Mouse (Mus musculus) cerebellum, adult (tissue): ENCODE results near the gene Btd.

Experiments
- ATAC-seq: cut with Nextera tagmentation; 2 replicates; pipeline ENCODE4 v1.9.2; 2017; ENCODE audit warnings: mild to moderate bottlenecking, moderate library complexity, mixed read lengths; ENCODE audit not compliant: insufficient number of reproducible peaks, low FRiP score, low TSS enrichment

Btd gene

DNA sequence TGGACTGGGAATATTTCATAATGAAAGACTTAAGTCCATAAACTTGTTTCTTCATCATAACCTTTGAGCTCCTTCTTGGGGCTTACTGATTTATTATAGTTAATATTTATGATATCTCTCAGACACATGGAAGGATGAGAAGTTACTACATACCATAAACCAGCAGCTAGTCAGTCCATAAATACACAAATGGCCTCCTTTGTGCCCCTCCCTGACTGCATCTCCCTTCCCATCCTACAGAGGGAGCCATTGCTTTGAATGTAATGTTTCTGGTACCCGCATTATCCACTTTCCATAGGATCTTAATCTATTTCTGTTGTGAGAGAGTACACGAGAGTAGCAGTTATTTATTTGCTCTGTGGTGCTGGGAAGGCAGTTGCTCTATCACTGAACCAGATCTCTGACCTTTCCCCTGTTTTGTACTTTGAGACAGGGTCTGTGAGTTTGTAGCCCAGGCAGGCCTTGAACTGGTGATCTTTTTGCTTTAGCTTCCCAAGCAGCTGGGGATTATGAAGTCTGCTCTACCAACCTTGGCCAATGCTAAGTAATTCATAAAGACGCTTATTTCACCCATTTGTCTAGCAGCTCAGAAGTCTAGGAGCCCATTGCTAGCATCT is 4.2 kb downstream of the Btd start:
- ATAC-seq = no peak

DNA sequence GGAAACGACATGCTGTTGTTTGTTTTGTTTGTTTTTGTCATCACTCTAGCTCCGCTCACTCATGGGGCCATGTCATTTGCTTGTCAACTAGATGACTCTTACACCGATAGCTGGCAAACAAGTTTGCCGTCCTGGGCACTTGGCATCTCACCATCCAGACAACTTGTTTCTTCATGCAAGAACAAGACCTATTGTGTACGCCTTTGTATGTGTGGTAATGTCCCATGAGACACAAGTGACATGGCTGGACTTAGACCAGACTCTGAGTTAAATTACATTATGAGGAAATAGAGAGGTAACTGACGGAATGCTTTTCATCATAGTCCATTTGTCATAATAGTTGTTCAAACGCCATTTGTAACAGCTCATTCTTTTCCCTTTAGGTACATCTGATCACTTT is 5.1 kb downstream of the Btd start:
- no peak for ATAC-seq

DNA sequence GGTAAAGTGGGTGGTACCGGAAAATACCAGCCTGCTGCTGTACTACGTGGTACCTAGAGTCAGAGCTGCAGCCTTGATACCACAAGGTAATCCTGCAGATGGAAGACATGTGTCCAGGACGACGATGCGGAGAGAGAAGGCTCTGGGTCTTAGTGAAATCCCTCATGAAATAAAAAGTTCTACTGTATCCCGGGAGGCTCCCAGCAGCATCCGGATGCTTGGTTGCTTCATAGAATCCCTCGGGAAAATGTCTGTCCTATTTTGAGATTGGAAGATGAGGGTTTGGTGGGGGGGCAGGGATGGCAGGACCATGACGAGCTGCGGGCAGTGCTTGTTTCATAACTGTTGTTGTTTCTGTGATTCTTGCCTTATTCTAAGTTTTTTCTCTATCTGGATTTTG is 7.2 kb downstream of the Btd start:
- no peak for ATAC-seq

DNA sequence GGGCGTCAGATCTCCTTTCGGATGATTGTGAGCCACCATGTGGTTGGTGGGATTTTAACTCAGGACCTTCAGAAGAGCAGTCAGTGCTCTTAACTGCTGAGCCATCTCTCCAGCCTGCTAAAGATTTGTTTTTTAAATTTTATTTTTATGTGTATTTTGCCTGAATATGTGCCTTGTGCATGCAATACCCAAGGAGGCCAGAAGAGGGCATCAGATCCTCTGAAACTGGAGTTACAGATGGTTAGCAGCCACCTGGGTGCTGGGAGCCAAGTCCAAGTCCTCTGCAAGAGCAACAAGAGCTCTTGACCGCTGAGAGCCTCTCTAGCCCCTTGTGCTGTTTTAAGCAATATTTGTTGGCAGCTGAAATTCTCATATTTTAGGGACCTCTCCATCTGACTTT is 9.5 kb downstream of the Btd start:
- no peak for ATAC-seq

DNA sequence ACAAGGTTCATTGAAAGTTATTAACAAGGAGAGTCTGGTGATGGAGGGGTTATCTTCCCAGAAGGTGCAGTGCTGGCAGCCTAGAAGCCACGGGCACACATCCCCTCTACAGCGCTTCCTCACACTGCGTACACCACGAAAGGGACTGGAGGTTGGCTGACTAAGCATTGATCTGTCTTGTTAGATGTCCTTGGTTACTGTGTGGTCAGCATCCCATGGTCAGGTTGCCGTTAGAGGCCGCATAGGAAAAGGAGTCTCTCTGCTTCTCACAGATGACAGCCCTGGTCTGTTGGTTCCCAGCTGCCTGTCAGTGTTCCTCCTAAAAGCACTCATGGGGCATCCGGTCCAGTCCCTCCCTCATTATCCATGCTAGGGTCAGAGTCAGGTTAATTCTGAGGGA is 10.4 kb downstream of the Btd start:
- ATAC-seq = no peak

DNA sequence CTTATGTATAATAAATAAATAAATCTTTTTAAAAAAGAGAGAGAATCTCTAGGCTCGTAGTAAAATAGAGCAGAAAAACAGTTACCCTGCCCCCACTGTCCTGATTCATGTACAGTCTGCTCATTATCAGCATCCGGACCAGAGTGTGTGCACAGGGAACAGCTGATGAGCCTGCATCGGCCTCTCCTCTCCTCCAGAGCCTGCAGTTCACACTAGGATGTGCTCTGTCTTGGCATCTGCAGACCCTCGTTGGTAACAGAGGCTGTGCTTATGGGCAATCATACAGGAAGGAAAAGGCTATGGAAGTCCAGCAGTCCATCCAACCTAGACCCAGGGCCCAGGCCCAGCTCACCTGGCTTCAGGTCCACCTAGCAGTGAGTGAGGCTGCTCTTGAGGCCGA is 11.3 kb downstream of the Btd start:
- no peak for ATAC-seq

DNA sequence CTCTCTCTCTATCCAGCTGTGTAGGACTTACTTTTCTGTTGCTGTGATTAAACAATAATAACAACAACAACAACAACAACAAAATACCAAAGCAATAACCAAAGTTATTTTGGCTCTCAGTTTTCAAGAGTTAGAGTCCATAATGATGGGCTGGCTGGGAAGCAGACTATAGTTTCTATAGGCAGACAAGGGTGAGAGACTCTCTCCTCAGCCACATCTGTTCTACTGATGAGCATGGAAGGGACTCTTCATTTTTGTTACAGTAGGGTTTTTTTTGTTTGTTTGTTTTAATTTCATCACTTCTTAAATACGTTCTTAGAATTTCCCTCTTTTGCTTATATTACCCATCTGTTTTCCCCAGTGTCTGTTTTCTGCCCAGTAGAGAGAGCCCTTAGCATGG is 11.8 kb downstream of the Btd start:
- no peak for ATAC-seq

DNA sequence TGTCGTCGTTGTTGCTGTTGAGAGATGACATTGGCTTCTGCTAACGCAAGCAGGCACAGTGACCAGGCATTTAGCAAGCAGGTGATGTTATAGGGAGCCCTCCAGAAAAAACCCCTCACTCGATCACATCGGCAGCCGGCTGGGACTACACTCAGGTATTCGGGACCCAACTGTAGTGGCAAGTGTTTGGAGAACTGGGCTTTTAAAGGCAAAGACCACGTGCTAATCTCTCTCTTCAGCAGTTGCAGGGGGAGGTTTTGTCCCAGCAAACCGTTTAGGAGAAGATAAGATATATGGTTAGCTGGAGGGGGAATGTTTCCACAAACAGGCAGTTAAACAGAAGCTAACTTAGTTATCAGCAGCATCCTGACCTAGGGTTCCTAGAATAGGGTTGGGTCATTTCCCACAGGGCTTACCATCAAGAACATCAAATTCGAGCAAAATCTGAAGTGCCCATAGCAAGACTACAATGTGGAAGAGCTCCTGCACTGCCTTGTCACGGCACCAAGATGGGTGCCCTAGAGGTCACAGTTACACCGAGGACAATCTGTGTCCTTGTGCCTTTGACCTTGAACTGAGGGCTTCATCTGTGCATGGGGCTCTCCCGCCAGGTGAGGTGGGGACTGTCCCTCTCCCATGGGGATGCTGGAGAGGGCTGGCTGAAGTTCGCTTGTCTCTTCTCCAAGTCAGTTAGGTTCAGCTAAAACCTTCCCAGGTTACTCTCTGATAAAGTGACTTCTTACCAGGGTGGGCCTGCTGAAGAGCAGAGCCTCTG is 12.5 kb downstream of the Btd start:
- ATAC-seq = no peak

DNA sequence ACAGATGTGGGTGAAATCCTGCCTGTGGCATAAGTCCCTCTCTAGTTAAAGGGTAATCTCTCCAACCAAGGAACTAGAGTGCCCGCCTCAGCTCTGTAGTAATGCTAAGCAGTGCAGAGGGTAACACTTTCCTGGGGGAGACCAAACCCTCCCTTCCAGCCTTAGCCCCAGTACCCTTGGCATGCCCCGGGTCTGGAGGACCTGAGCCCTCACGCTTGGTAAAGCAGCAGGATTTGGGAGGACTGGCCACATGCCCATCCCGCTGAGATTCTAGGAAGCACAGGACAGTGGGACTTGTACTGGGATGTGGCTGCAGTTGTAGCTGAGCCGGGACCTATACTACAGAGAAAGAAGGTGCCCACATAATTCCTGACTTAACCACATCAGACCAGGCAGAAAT is 14.0 kb downstream of the Btd start:
- no peak for ATAC-seq

DNA sequence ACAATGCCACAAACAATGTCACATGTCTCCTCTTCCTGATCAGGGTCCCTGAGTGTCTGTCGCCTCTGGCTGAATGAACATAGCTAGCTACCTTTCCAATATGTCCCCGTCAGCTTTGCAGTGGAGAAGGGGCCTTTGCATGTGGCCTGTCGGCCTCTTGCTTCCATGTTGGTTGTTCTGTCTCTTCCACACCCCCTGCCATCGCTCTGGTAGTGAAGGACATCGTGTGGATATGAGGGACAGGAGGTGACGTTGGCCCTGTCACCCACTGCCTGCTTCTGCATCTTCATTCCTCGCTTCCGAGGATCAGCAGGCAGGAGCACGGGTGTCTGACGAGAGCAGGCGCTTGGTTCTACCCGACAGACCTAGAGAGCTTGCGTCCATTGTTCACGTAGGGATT is 14.6 kb downstream of the Btd start:
- ATAC-seq = no peak

DNA sequence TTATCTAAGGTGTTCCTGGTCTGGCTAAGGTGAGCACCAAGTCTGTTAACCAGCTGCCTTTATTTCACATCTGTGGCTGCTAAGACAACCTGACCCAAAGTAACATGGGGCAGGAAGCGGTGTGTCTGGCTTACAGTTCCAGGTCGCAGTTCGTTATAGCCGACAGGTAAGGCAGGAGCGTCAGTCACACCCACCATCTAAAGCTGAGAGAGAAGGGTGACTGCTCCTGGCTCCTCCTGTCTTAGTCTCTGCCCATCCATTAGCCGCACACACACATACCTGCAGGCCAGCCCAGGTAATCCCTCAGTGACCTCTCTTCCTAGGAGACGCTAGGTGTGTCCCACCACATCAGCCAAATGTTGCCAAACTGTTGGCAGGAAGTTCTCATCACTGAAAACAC is 15.6 kb downstream of the Btd start:
- ATAC-seq = no peak

DNA sequence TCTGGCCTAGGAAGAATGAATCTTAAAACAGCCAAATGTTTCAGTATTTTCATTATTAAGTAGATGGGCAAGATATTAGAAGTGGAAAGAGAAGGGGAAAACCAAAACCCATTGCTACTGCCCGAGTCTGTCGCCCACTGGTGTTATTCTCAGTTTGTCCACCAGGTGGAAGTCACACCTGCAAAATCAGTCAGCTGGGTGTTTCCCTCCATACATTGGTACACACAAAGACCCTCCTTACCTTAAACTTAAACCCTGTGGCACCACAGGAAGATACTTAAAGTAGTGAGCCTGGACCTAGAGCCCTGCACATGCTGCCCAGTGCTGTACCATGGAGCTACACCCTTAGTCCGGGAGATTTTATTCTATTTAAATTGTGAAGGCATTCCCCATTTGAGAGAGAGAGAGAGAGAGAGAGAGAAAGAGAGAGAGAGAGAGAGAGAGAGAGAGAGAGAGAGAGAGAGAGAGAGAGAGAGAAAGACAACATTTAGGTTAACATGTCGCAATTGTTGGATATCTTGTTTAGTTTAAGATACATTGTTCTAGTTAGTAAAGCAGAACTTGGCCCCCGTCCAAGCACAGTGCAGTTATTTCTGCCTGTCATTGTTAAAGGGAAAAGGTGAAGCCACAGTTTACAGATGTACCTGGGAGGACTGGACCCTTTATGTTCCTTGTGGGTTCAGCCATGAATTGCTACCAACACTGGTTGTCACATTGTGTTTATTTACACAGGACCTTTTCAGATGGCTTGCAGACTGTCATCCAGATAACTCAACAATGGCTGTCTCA is 16.2 kb downstream of the Btd start:
- ATAC-seq = no peak; the same call in 1 of the 2 replicates

DNA sequence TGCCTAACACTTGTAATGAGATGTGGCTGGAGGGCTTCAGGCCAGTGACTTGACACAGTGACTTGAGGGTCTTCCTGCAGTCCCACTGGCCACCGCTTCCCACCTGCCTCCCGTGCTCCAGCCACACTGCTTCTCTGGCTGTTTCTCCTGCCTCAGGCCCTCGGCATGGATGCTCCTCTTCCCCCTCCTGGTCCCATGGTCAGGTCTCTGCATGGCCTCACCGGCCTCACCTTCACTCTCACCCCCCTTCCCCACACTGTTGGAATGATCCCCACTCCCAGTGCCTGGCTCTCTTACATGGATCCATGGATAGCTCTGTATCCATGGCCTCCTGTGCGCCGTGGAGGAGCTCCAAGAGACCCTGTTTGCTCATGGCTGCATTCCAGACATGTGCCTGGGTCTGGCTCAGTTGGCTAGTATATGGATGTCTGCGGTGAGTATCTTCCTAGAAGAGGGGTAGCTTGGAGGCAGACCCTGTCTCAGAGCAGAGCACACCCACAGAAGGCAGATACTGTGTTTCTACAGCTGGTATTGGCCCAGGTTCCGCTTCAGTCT is 17.4 kb downstream of the Btd start:
- no peak for ATAC-seq

DNA sequence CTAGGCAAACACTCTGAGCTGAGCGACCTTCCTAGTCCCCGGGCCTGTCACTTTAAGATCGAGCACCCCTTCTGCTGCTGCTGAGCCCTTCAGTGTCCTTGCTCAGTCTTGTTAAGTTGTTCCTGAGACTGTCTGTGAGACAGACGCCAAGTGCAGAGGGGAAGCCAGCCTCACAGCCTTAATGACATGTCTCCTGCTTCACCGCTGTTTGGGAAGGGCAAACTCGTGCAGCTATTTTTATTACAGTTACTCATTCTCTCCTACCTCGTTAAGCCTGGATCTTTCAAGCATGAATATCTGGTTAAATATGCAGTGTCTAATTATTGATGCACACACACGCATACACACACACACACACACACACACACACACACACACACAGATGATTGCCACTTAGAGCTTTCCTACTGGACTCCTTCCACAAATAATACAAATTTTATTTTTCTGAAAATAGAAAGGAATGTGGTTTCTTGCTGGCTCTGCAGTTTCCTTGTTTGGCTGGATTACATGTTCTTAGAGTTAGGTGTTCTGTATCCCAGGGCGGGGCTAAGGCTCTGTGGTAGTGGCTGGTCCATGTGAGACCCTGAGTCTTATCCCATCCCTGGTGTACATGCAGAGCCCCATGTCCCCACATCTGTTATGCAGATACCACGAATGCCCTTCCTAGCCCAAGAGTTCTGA is 18.8 kb downstream of the Btd start:
- no peak for ATAC-seq

DNA sequence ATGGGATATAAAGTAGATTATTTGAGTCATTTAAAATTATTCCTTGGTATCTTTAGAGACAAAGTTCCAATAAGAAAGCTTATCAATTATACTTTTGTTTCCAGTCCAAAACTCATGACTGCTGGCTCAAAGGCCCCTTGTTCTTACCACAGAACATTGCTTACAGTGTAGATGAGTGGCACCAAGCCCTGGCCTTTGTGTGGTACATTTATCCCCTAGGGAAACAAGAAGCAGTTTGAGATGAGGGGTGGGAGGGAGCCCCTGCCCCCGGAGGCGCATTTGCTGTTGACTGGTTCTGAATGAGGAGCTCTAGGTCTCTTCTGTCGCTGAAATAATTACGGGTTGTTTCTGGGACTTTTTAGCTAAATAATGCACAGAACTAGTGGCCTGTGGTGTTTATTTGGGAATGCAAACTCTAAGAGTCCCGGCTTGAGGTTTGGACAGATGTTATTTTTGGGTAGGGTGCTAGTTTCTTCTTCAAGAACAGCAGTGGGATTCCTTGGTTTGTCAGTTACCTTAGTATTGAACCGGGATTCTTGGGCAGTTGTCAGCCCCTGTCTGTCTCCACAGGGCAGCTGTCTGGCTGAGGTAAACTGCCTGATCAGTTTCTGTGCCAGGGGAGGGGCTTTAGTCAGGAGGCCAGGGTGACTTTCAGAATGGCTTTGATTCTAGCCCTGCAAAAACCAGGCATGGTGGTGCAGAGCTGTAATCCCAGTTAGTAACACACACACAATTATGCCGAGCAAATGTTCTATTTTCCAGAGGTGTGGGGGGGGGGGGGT is 19.7 kb downstream of the Btd start:
- ATAC-seq = no peak

DNA sequence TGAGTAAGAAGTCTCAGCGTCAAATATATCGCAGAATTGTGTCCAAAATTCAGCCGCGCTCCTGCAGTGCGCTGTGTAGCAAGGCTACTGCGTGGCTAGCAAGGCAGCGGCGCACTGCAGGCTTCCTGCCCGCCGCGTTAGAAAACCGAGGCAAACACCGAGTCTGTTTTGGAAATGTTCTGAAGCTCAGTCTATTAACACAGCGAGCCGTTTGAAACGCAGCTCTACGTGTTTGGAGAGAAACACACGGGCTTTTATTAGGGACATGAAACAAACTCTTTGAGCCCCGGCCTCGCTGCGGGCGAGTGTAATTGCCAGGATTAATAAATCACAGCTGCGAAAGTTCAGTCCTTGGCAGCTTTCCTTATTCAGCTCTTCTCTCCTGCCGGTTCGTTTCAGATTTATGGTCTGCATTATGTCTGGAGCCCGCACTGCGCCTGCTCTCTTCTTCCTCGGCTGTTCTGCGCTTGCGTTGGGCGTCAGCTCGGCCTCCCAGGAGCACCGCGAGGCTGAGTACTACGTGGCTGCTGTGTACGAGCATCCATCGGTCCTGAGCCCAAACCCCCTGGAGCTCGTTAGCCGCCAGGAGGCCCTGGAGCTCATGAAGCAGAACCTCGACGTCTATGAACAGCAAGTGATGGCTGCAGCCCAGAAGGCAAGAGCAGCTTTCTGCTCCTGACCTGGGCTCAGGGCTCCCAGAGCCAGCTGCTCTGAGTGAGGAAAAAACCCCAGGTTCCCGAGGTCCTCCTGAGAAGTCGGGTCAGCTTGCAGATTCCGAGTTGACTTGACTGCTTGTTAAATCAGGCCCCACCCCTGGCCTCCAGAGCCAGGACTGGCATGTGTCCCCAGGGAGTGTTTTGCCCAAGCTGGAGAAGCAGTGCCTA is 21.1 kb downstream of the Btd start:
- peak; percentile 88 for ATAC-seq

DNA sequence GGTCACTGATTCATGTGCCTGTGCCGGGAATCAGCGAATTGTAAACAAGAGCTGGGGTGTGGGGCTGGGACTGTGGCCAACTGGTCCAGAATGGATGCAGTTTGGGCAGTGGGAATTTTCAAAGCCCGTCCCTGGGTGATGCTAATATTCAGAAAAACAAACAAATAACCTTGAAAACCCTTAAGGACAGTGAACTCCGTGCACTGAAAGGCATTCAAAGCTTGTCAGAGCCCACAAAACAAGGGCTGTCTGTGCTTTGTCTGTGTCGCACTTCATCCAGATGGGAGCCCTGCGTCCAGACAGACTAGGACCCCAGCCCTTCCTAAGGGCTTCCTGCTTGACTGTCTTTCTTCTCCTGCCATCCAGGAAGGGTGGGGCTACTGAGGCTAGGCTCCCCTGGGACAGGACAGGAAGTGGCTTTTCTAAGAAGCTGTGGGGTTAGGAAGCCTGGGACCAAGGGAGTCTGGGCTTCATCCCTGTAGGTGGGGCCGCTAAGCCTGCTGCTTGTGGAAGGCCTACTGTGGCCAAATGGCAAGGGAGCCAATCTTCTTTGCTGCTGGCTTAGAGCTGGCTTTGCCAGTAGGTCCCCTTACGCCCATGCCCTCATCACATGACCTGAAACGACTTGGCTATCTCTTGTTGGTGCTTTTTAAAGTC is 21.9 kb downstream of the Btd start:
- ATAC-seq = peak; percentile 8; the same call in 1 of the 2 replicates

DNA sequence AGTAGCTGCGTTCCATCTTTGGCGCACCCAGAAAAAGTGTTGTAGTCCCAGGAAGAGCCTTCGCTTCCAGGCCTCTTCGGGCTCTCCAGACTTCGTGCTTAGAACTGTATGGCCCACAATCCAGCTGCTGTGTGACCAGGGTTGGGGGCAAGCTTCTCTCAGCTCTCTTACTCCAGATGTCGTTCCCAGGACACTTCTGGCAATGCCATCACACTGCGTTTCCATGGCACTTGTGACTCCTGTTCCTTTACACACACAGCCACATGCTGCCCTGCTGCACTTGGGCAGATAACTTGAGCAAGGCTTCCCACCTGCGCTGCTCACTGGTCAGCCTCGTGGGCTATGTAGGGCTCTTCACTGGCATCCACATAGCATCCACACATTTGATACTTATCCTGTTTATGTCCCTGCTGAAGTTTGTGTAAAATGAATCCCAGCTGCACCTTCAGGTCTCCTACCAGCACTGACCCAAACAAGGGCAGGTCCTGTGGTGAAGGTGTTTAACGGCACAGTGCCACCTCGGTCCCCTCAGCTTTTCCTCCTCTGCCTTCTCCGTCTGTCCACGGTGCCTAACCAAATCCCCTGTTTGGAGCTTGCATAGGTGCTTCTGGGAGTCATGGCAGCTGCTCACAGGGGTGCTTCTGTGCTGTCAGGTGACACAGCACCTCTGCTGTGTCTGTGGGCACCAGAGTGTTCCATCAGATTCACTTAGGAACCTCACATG is 22.7 kb downstream of the Btd start:
- ATAC-seq = no peak
